Mouse (Mus musculus): Measurements from ENCODE around the gene Ccdc162.

DNA sequence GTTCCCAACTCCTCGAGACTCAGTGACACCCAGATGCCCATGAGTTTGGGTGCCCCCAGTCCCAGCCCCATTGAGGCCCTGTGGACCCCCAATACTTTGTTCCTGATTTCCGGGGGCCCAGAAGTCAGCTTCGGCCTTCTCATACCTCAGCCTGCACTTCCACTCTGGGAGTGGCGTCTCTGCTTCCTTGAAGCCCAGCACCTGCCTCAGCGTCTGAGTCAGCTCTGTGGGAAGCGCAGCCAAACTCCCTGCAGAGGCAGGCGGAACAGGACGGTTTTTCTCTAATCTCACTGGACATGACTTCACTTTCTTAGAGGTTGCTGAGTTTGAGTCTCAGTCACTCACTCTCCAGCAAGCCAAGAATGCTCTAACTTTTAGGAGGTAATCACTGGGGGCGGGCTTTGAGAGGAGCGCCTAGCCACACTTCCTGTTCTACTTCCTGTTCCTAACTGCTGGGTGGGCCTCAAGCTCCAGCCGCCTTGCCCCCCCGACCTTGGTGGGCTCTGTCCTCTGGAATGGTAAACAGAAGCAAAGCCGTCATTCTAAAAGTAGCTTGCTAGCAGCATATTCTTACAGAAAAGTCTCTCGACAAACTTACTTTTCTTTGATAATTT, 35.5 kb upstream of the Ccdc162 start:
- TF ChIP-seq CTCF (IDR thresholded peaks at IDR 0.05; ENCODE audit: low read depth) (no peak), EP300 (optimal IDR thresholded peaks at IDR 0.05) (no peak)

All from stomach, postnatal 0 days (tissue).